Mouse (Mus musculus) gastrocnemius, postnatal 14 days (tissue): ENCODE data around the gene Ptar1. TPM values are rescaled to one million over a fixed set of nuclear protein-coding genes. Genes with fewer than 3 reads are reported as not detected.
"Not testable (repeated sequence)": the region's sequence is repeated elsewhere in the genome, so short reads cannot be mapped to it uniquely, and the experiment has no call there.

Experiments
- DNase-seq: peaks from one replicate; pipeline ENCODE4 v3.0.0; 2021; ENCODE audit warnings: mixed read lengths
- intact Hi-C: fragments of 180-260 bp; cut with DNase I; formaldehyde crosslinking; loops from one replicate; pipeline ENCODE4 v1.15.1; 2025; ENCODE audit warnings: low total_unique reads
- long read RNA-seq, 2 experiments: library from polyadenylated mRNA; stranded (forward); transcript quantifications; one replicate each; pipeline ENCODE4 v2.0.0; 2021
- total RNA-seq, 2 experiments: library from RNA; stranded (reverse); gene quantifications; 2 replicates each; pipeline ENCODE4 v1.2.3; 2021

The Ptar1 gene
- total RNA-seq: 10 to 100 TPM; 13.8 to 18.4 TPM
- long read RNA-seq, experiment 1, partial matches to known transcripts: 0 of 4 reads
- long read RNA-seq, experiment 1, other reads (novel, unspliced or antisense): 4 of 4 reads
- long read RNA-seq, experiment 2, full-length matches to known transcripts: 1 of 2 reads
- long read RNA-seq, experiment 2, partial matches to known transcripts: 0 of 2 reads
- long read RNA-seq, experiment 2, other reads (novel, unspliced or antisense): 1 of 2 reads

DNA sequence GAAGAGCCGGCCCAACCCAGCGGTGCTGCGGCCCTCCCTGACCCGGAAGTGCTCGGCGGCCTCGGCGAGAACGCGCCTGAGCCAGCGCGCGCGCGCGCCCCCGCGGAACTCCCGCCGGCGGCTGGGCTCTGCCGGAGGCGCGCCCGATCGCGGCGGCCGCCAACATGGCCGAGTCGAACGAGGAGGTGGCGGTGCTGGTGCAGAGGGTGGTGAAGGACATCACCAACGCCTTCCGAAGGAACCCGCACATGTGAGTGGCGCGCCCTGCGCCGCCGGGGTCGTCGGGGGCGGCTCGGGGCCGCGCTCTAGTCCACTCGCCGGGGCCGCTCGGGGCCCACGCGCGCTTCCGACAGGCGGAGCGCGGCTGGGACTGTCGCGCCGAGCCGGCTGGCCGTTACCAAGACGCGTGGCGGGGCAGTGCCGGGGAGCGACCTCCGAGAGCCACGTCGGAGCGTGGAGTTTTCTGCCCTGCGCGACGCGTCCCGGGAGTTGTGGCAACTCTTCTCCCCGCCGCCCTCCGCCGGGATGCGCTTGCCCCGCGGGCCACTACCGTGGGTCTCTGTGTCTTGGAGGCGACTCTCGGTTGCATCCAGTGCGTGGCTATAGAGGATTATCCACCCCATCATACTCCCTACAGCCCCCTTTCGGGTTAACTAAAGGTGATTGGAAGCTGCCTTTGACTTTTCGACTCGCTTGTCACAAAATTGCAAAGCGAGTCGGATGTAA, at the start of gene Ptar1:
Ptar1 (plus strand) TSS at position 134 of the 726 bp plus-strand sequence.
- peak; percentile 93 for DNase-seq
- intact Hi-C loops: loop anchor here (10.0 kb wide), 1 partner anchor 77 kb away; no protein-coding TSS in a partner anchor

DNA sequence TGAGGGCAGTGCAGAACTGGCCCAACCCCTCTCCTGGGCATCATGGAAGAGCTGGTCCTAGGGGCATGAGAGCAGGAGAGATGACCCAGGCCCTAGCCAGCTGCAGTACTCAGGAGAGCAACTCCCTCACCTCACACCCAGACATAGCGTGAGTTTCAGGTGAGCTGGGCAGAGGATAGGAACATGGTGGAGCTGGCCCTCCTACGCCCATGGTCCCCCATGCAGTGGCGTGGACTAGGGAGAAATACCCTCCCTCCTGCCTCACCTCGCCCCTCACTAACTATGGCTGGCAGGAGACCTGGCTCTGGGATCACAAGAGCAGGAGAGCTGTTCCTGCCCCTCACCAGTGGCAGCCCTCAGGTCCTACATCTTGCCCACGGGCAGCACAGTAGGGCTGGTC, 43.4 kb upstream of the Ptar1 start:
- intact Hi-C loops: no loop called here
- no peak for DNase-seq

DNA sequence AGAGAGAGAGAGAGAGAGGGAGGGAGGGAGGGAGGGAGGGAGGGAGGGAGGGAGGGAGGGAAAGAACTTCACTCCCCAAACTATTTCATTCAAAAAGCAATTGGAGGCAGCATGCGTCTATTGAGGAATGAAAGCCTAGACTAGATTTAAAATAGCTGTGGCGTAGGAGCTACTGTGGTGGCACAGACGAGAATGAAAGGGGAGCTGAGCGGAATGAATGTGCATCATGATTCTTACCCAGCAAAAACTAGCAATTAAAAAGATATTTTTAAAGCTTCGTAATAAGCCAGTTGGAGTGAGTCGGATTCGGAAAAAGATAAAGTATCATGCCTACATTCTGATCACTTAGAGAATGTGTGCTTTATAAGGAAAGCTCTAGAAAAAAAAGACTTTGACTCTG, 41.9 kb upstream of the Ptar1 start:
- no peak for DNase-seq
- intact Hi-C loops: no loop called here

DNA sequence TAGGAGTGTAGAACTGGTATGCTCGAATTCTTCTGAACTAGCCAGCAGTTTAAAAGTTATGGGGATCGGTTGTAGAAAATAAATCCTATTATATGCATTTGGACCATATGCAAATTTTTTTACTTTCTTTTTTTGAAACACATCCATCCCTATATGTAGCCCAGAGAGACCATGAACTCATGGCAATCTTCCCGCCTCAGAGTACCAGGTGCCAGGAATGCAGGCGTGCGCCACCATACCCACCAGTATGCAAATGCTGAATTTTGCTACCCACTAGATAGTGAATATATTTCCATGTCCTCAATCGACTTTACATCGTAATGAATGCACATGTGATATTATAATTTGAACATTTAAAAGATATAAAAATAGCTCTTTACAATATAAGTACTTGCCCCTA, 39.9 kb upstream of the Ptar1 start:
- intact Hi-C loops: no loop called here
- DNase-seq: no peak

DNA sequence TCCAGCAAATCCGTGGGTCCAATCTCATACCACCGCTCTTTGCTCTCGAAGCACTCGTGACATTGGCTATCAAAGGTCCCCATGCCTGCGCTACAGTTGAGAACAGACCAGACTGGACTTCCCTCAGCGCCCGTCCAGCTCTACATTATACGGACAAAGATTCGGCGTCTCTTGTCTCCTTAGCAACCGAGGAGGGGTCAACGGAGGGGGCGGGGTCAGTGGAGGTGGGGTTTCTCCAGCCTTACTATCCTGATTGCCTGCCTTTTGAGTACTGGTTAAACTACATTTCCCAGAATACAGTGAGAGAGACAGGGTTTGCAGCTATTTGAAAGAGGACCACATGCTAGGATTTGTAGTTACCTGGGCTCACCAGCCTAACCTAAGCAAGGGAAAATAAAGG, 34.6 kb upstream of the Ptar1 start, which contains the start of gene 1700028P14Rik:
1700028P14Rik (minus strand) TSS at position 169 of the 400 bp plus-strand sequence.
- intact Hi-C loops: no loop called here
- DNase-seq: peak; percentile 40

DNA sequence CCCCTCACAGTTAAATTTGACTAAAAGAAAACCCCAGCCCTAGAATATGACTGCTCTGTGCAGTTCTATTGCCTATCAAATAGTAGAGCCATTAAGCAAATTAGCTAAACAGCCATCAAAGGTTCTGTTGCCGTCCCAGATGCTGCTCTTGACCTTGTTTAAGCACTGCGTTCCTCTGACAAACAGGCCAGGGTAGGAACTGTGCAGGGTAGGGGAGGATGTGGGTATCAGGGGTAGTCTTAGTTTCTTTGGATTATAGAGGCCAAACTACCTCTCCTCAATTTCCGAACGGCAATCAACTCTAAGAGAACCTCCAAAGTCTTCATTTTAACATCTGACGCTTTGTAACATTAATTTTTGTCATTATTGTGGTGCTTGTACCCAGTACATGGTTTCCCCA, 34.1 kb upstream of the Ptar1 start:
- DNase-seq: no peak
- intact Hi-C loops: no loop called here

DNA sequence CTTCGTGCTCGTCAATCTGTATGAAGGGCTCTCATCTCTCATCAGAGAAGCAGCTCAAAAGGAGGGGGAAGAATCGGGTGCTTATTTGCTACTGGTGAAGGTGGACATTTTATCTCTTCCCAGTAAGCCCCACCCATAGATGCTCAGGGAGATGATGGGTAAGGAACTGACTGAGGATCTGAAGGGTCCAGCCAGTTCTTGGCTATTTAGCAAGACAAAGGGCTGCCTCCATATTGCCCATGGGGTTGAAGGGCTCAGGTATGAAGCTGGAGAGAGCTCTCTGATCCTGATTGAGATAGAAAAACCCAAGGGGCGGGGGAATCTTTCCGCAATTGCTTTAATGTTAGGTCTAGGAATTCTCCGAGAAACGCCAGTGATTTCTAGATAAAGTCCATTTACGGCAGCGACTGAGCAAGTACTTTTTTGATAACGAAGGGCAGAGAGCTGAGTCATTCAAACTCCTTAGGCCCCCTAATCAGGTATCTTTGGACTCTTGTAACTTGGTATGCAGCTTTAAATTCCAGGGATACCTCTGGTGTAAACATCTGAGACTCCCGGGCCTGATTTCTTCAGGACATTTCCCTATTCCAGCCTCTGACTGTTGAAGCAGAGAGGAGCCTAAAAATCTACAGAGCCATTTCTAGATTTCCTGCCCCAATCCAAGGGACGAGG, 29.8 kb upstream of the Ptar1 start:
- intact Hi-C loops: no loop called here
- no peak for DNase-seq

DNA sequence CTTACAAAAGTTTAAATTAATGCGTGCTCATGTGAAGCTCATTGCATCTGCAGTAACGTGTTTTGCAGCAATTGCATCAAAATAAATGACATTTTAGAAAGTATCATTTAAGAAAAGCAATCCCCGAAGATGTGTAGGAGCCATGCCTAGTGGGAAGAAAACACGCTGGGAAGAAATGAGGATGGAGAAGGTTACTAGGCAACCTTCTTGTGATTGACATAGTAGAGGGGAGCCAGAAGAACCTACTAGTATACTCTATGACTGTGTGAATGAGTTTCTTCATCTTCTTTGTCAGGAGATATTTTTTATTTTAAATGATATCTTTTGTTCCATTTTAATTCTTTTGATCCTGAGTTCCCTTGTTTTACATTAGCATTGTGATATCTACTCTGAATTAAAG, 28.9 kb upstream of the Ptar1 start:
- no peak for DNase-seq
- intact Hi-C loops: no loop called here

DNA sequence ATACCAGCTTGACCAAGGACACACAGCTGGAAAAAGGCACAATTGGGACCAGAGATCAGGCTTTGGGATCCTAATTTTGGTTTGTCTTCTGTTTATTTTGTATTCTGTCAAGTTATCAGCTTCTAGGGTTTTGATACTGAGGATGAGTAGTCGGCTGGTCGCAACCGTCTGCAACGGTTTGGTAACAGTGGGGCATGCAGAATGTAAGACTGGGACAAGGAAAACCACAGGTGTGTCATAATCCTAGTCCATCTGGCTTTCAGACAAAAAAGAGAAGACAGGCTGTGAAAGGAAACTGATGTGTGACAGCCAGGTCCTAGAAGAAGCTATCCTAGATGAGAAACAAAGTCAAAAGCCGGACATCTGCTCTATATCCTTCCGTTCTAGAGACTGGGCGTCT, 23.1 kb upstream of the Ptar1 start:
- no peak for DNase-seq
- intact Hi-C loops: no loop called here

DNA sequence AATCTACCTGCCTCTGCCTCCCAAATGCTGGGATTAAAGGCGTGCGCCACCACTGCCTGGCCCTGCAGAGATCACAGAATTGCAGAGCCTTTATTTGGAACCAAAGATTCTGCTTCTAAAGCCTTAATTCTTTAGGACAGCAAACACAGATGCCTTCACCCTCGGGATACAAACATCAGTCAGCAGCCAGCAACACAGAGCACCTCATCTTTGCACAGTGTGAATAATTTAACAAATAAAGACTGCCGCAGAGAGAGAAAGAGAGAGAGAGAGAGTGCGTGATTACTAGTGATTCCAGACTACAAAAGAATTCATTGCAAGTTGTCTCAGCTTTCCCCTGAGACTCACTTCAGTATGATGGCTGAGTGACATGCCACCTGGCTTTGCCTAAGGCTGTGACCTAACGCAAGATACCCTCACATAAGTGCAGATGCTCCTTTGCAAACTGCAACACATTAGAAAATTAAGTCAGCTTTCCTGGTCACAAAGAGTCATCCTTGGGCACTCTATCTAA, 19.0 kb upstream of the Ptar1 start:
- no peak for DNase-seq
- intact Hi-C loops: no loop called here

DNA sequence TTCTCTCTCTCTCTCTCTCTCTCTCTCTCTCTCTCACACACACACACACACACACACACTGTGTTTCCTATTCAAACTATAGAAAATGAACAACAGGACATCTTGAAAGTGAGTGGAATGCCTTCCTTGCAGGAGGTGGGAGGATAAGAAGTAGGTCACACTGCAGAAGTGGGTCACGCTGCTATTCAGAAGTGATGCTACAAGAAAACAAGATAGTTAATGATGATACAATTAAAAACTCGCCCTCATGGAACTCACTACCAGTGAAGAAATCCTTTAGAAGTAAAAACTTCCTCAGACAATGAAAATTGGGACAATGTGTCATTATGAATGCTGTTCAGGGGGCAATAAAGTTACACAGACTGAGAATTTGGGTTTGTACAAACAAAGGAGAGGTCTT, 14.2 kb upstream of the Ptar1 start:
- intact Hi-C loops: no loop called here
- no peak for DNase-seq

DNA sequence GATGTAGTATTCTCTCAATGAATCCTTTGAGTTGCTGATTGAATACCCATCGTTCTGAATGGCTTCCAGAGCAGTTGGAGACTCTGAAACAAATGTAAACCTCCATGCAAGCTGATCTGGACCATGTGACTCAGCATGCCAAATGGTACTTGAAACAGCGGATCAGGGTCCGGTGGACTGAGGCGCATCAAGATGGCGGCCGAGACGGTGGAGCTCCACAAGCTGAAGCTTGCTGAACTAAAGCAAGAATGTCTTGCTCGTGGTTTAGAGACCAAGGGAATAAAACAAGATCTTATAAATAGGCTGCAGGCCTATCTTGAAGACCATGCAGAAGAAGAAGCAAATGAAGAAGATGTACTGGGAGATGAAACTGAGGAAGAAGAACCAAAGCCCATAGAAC, 11.6 kb upstream of the Ptar1 start:
- intact Hi-C loops, DNase-seq: not testable (repeated sequence)

DNA sequence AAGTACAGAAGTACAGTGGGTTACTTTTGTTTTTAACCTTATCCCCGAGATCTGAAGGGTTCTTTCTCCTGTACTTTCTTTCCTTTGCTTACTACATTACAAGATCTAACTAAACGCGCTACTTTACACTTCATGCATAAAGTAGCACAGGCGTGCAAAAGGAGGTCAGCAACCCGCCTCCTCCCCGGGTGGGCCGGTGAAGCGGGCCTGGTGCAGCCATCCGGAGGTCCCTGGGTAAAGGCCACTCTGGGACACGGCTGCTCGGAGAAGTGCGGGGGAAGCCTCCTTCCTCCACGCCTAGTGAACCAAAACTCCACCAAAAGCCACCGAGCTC, 300 bp upstream of the Ptar1 start:
- intact Hi-C loops: loop anchor here (10.0 kb wide), 1 partner anchor 78 kb away; no protein-coding TSS in a partner anchor
- DNase-seq: no peak

DNA sequence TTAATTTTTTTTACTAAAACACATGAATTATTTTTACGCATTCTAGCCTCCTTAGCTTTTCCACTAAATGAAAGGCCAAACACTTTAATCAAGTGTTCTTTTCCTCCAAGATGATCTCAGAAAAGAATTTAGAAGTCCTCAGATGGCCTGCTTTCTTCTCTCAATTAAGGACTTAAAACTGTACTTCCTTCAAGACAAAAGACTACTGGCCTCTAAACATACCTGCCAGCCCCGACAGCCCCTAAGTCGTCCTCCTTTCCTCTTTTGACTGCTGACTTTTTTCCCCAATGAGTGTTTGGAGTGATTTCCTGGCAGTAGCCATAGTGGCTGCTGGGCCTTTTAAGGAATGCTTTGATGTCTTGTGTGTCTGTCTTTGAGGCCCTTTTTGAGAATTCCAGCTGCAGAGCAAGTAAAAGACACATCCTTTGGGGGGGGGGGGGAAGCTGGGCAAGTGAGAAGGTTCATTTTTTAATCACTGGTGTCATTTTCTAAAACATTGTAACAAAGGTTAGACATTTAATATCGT, 1.3 kb downstream of the Ptar1 start:
- intact Hi-C loops: loop anchor here (10.0 kb wide), 1 partner anchor 76 kb away; no protein-coding TSS in a partner anchor

DNA sequence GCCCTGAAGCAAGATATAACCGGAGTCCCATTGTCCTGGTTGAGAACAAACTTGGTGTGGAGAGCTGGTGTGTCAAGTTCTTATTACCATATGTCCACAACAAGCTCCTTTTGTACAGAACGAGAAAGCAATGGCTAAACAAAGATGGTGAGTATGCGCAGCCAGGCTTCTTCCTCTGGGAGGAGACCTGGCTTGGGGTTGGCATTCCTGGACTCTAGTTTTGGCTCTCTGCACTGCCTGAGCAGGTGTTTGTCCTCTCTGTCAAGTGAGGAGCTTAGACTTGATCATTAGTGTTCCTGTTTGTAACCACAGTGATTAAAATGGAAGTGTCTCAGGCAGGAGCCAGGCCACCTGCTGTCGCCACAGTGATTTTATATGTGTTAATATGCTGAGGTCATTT, 7.1 kb downstream of the Ptar1 start:
- intact Hi-C loops: no loop called here
- peak; percentile 39 for DNase-seq

More for the DNA sequence above, 1.3 kb downstream of the Ptar1 start:
- no peak for DNase-seq

DNA sequence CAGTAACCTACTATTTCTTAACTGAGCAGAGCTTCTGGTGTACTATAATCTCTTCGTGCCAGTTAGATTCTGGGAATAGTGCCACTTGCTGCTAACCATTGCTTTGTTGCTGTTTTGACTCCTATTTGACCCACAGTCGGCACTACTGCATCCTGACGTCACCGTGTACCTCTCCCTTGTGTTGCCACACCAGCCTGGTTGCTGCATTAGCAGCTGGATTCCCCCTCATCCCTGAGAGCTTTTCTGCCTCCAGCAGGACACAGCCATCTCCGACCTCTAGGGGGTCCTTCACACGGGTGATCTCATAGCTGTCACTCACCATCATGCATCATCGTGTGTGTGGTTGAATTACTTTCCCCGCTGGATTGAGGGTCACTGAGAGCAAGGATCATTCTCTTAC, 10.6 kb downstream of the Ptar1 start:
- intact Hi-C loops: no loop called here
- peak; percentile 6 for DNase-seq

DNA sequence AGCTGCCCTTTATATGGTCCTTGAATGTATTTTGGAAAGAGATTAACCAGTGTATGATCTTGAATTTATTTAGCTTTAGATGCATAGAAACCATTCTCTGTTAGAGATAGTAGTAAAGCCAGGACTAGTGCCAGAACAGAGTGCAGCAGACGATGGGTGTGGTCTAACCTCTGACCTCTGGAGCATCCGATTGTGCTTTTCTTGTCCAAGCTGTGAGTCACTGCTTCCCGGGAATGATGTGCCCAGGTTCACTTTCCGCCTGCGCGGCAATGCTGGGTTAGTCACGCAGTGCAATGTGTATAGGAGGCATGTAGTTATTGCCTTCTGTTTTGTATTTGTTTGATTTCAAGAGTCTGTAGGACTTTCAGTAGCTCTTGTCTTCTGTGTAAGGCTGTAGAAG, 11.1 kb downstream of the Ptar1 start:
- DNase-seq: peak; percentile 8
- intact Hi-C loops: no loop called here

DNA sequence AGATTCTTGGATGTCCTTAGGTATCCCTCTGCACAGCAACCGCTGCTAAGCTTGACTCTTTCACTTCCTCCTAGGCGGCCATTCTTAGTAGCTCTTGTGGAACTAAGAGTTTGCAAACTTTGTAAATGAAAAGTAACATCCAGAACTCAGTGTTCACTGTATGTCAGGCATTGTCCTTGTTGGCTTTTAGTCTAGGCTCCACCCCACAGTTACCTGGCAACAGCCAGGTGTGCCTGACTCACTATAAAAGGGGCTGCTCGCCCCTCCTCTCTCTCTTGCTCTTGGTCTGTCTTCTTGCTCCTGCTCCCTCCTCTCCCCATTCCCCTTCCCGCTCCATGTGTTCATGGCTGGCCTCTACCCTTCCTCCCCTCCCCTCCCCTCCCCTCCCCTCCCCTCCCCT, 11.9 kb downstream of the Ptar1 start:
- intact Hi-C loops: no loop called here
- DNase-seq: no peak

DNA sequence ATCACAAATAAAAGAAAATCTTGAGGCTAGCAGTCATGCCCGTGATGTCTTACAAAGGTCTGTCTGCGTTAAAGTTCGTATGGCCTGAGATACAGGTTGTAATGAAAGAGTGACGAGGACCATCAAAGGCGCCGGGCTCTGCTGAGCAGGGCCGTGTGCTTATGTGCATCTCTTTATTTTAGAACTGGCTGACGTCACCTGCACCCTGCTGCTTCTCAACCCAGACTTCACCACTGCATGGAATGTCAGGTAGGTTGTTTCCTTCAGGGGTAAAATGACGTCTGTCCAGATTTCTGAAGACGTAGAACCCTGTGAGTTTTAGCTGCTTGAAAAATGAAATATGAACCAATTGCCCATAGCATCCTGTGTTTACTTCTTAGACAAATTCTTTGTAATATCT, 15.7 kb downstream of the Ptar1 start:
- DNase-seq: no peak
- intact Hi-C loops: no loop called here

DNA sequence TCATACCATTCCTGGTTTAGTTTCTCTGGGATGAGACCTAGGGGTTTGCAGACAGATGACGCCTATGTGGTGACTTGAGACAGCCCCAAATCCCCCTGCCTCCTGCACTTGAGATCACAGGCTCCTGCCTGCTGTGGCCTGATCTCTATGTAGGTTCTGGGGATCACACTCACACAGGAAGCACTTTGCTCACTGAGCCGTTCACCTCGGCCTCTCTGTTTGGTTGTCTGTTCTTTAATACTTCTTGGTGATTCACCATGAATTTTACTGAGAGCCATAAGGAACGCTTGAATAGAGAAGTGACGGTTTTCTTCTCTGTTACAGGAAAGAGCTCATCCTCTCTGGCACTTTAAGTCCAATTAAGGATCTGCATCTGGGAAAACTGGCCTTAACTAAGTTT, 18.2 kb downstream of the Ptar1 start:
- no peak for DNase-seq
- intact Hi-C loops: no loop called here
